10 mouse cellular contexts compared by ENCODE assay signal in the genomic region with DNA sequence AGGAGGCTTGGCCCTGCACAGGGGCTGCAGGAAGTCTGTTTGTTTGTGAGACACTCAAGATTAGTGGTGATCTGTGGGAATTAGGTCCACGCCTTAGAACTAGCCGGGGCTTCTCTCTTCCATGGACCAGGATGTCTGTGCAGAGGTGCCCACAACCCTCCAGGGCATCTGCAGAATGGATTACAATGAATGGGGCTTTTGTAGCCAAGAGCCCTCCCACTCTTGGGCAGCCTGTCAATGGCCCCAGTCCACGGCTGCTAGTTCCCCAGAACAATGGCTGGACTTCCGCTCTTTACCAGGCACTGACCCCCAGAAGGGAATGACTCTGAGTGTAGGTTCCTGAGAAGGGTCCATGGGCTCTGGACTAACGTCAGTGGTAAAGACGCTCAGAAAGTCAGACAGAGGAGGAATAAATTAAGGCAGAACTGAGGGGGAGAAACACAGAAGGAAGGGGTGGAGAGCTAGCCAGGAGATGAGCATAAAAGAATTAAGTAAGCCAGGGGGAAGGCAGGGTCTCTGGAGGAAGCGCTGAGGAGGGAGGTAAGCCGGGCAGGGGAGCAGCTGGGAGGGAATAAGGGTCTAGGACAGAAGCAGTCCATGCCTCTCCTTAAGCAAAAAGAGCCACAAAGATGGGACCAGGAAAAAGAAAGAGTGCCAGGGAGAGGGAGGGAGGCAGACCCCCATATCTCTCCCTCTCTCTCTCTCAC. TPM values are rescaled to one million over a fixed set of nuclear protein-coding genes. Genes with fewer than 3 reads are reported as not detected.
DNase-seq lines count a peak whose midpoint lies in the region; ATAC-seq and TF ChIP-seq lines count a peak whose summit lies in the region.
"Had no signal": no experiment of that assay in that cellular context is flagged by ENCODE, and none has a peak within 500 bp of the region (broad histone marks: within the 10 kb centered on the region; RNA-seq: fewer than 3 reads in every experiment).

No protein-coding gene starts in this region.

- ATAC-seq in heart, postnatal 0 days (ENCODE audit: insufficient read depth, low read depth), result peak; percentile 25
- ATAC-seq in midbrain, embryonic 11.5 days (ENCODE audit: low FRiP score), result peak; percentile 65

- WGBS in heart, postnatal 0 days, result 58% methylated on average over 8 of the region's 8 CpGs
- 4% methylated on average over 8 of the region's 8 CpGs for WGBS in midbrain, embryonic 11.5 days
- 85% methylated on average over 8 of the region's 8 CpGs for WGBS in thymus, adult 2 months

- intact Hi-C loops in gastrocnemius, postnatal 36 days (cut with DNase I), result no loop called here
- intact Hi-C loops in left cerebral cortex, adult 2 months (cut with DNase I), result no loop called here

- TF ChIP-seq CTCF in heart, postnatal 0 days (IDR thresholded peaks at IDR 0.05; ENCODE audit: low read depth), result no peak
- no peak for TF ChIP-seq CTCF in thymus, adult 2 months (IDR thresholded peaks at IDR 0.05; ENCODE audit: borderline replicate concordance, control insufficient read depth, extremely low read depth, insufficient read depth, low read length, poor library complexity)
- TF ChIP-seq CTCF in left cerebral cortex, adult 2 months (IDR thresholded peaks at IDR 0.05), result no peak

- H3K9me3 ChIP-seq in heart, postnatal 0 days (replicated peaks; ENCODE audit: control insufficient read depth, low read length), result no peaks in the 10 kb centered on the region
- no peaks in the 10 kb centered on the region for H3K9me3 ChIP-seq in midbrain, embryonic 11.5 days (ENCODE audit: control insufficient read depth, low read length)
- H3K9me3 ChIP-seq: lung, embryonic 15.5 days had no signal

- DNase-seq in gastrocnemius, postnatal 25 days, result peak; percentile 16
- no peak for DNase-seq in gastrocnemius, postnatal 36 days
- DNase-seq in embryo, embryonic 10 days (ENCODE audit: low spot score), result peak; percentile 53
- DNase-seq in heart, postnatal 0 days (ENCODE audit: low spot score), result no peak
- DNase-seq in midbrain, embryonic 11.5 days (ENCODE audit: low spot score, missing footprints), result peak; percentile 93
- DNase-seq in thymus, adult 2 months, result no peak
- no peak for DNase-seq in left cerebral cortex, adult 2 months (ENCODE audit: extremely low spot score in 1 of 2, low spot score in 2 of 2)
- no peak for DNase-seq in frontal cortex, postnatal 10 days (ENCODE audit: low spot score in 2 of 2)
- DNase-seq: cerebellum, adult 18-20 months had no signal

- no peak overlapping the region for H3K4me3 ChIP-seq in heart, postnatal 0 days (ENCODE audit: low read depth, low read length)
- no peak overlapping the region for H3K4me3 ChIP-seq in midbrain, embryonic 11.5 days (ENCODE audit: low read depth, low read length)
- no peak overlapping the region for H3K4me3 ChIP-seq in thymus, adult 2 months (ENCODE audit: control insufficient read depth, insufficient read depth, low read length)
- no peak overlapping the region for H3K4me3 ChIP-seq in left cerebral cortex, adult 2 months
- H3K4me3 ChIP-seq: lung, embryonic 15.5 days had no signal

- peak overlapping the region; percentile 41; the same call in 1 of the 2 replicates for H3K27ac ChIP-seq in heart, postnatal 0 days (ENCODE audit: low read depth)
- peak overlapping the region; percentile 64 for H3K27ac ChIP-seq in midbrain, embryonic 11.5 days (ENCODE audit: low read depth, low read length)
- no peak overlapping the region for H3K27ac ChIP-seq in thymus, adult 2 months (ENCODE audit: control insufficient read depth, insufficient read depth, low read length)
- no peak overlapping the region; the same call in 1 of the 2 replicates for H3K27ac ChIP-seq in left cerebral cortex, adult 2 months
- H3K27ac ChIP-seq: lung, embryonic 15.5 days had no signal

- H3K9ac ChIP-seq in heart, postnatal 0 days (replicated peaks; ENCODE audit: low read depth, low read length), result no peak overlapping the region
- H3K9ac ChIP-seq in midbrain, embryonic 11.5 days (ENCODE audit: low read length), result peak overlapping the region; percentile 17; the same call in 1 of the 2 replicates
- H3K9ac ChIP-seq: lung, embryonic 15.5 days had no signal

- no peak overlapping the region for H3K4me2 ChIP-seq in heart, postnatal 0 days (ENCODE audit: low read depth, low read length)
- H3K4me2 ChIP-seq in midbrain, embryonic 11.5 days, result peak overlapping the region; percentile 14; the same call in 1 of the 2 replicates
- H3K4me2 ChIP-seq: lung, embryonic 15.5 days had no signal

- peaks cover 22% of the 10 kb centered on the region for H3K4me1 ChIP-seq in heart, postnatal 0 days (ENCODE audit: control insufficient read depth, insufficient read depth)
- peaks cover 19% of the 10 kb centered on the region for H3K4me1 ChIP-seq in midbrain, embryonic 11.5 days (ENCODE audit: control insufficient read depth, insufficient read depth, low read length)
- no peaks in the 10 kb centered on the region for H3K4me1 ChIP-seq in thymus, adult 2 months (replicated peaks; ENCODE audit: control insufficient read depth, insufficient read depth, low read length)

- H3K27me3 ChIP-seq in heart, postnatal 0 days (ENCODE audit: control insufficient read depth, insufficient read depth, low read length), result no peaks in the 10 kb centered on the region
- H3K27me3 ChIP-seq in midbrain, embryonic 11.5 days (ENCODE audit: control insufficient read depth, insufficient read depth, low read length), result no peaks in the 10 kb centered on the region
- no peaks in the 10 kb centered on the region for H3K27me3 ChIP-seq in thymus, adult 2 months (ENCODE audit: control insufficient read depth, insufficient read depth, low read length)
- H3K27me3 ChIP-seq: lung, embryonic 15.5 days had no signal

- no peaks in the 10 kb centered on the region for H3K36me3 ChIP-seq in heart, postnatal 0 days (replicated peaks; ENCODE audit: control insufficient read depth, insufficient read depth, low read length)
- no peaks in the 10 kb centered on the region for H3K36me3 ChIP-seq in midbrain, embryonic 11.5 days (ENCODE audit: control insufficient read depth, insufficient read depth, low read length)
- H3K36me3 ChIP-seq in thymus, adult 2 months (ENCODE audit: control insufficient read depth, insufficient read depth, low read length), result no peaks in the 10 kb centered on the region
- H3K36me3 ChIP-seq: lung, embryonic 15.5 days had no signal

- TF ChIP-seq EP300 in heart, postnatal 0 days (IDR thresholded peaks at IDR 0.05; ENCODE audit: low read depth), result no peak

- TF ChIP-seq POLR2A in thymus, adult 2 months (IDR thresholded peaks at IDR 0.05; ENCODE audit: control insufficient read depth, extremely low read depth, insufficient read depth, low read length, poor library complexity), result no peak

RNA-seq across cellular contexts. Expression of gene Vps8, which starts 24.4 kb away (rescaled TPM):
- 1 to 10 TPM; 6.4 to 6.6 TPM for total RNA-seq in gastrocnemius, postnatal 25 days (2021)
- total RNA-seq in gastrocnemius, postnatal 36 days (2021), result 1 to 10 TPM; 5.9 to 7.7 TPM
- total RNA-seq in heart, postnatal 0 days (2014; rRNA removed; ENCODE audit: low replicate concordance), result 67.2 and 94.8 TPM in 2 replicates
- 21.3 and 22.0 TPM in 2 replicates for polyA plus RNA-seq in heart, postnatal 0 days (2015; fragmentation: Nextera tagmentation; extraction: Ambion mirVana)
- 27.1 and 28.4 TPM in 2 replicates for polyA plus RNA-seq in midbrain, embryonic 11.5 days (2014; fragmentation: Nextera tagmentation; extraction: Ambion mirVana)
- 15.3 and 15.9 TPM in 2 replicates for polyA plus RNA-seq in thymus, adult 2 months (2012; rRNA removed)
- 10 to 100 TPM; 56.7 to 56.8 TPM for total RNA-seq in left cerebral cortex, adult 2 months (2021)

Comparison
In these comparisons a context has a peak if more than half of its experiments do, and no peak if none do; other contexts are left out.
1. DNase-seq: peak in gastrocnemius, postnatal 25 days (single experiment), embryo, embryonic 10 days (single experiment) and midbrain, embryonic 11.5 days (single experiment); none in gastrocnemius, postnatal 36 days (0 of 2), heart, postnatal 0 days (single experiment), thymus, adult 2 months (single experiment), left cerebral cortex, adult 2 months (0 of 2) and frontal cortex, postnatal 10 days (0 of 2).
2. H3K27ac ChIP-seq: peak in heart, postnatal 0 days (single experiment) and midbrain, embryonic 11.5 days (single experiment); none in thymus, adult 2 months (single experiment) and left cerebral cortex, adult 2 months (single experiment).